Mouse (Mus musculus): Measurements from ENCODE around the gene Itpkb.

- TF ChIP-seq CTCF (IDR thresholded peaks at IDR 0.05; ENCODE audit: control insufficient read depth, insufficient read depth, low read length) (no peak), POLR2A (IDR thresholded peaks at IDR 0.05; ENCODE audit: borderline replicate concordance, control insufficient read depth, low read depth, low read length) (no peak)
Observed at GRCm38 (mm10) chr1:180345098-180345497, 14.8 kb downstream of the Itpkb start.
